Mouse (Mus musculus) adrenal gland, adult 8-10 months (tissue): Measurements from ENCODE around the gene Trip12. TPM values are rescaled to one million over a fixed set of nuclear protein-coding genes. Genes with fewer than 3 reads are reported as not detected.
A peak's percentile ranks its signal among the peaks of the same experiment; 100 is the strongest.

Source experiments
- DNase-seq: peaks from one replicate; pipeline ENCODE4 v3.0.0; 2022
- total RNA-seq, 4 experiments: library from RNA; stranded (reverse); gene quantifications; 2 replicates each; pipeline ENCODE4 v1.2.4; 2022

Gene Trip12
- total RNA-seq = 100 to 1,000 TPM; 216 to 293 (median 285) TPM

GRCm38 (mm10) chr1:84840018-84840664 is at the start of gene Trip12:
Gene Trip12, minus strand, starts transcription at chr1:84840516.
- no peak for DNase-seq

GRCm38 (mm10) chr1:84890005-84890393 is 49.7 kb upstream of the Trip12 start:
- DNase-seq = no peak

GRCm38 (mm10) chr1:84889330-84890004 is 49.2 kb upstream of the Trip12 start:
- no peak for DNase-seq

- DNase-seq = no peak
Observed at GRCm38 (mm10) chr1:84885921-84886320, 45.6 kb upstream of the Trip12 start.

GRCm38 (mm10) chr1:84885174-84885573 is 44.9 kb upstream of the Trip12 start:
- no peak for DNase-seq

GRCm38 (mm10) chr1:84883889-84884288 is 43.6 kb upstream of the Trip12 start:
- DNase-seq = no peak

- DNase-seq = no peak
Observed at GRCm38 (mm10) chr1:84882937-84883336, 42.6 kb upstream of the Trip12 start.

- no peak for DNase-seq
Observed at GRCm38 (mm10) chr1:84882066-84882532, 41.8 kb upstream of the Trip12 start.

GRCm38 (mm10) chr1:84881248-84882065 is 41.1 kb upstream of the Trip12 start:
- peak; percentile 76 for DNase-seq

- no peak for DNase-seq
Observed at GRCm38 (mm10) chr1:84879571-84880120, 39.3 kb upstream of the Trip12 start.

- no peak for DNase-seq
Observed at GRCm38 (mm10) chr1:84877590-84877989, 37.3 kb upstream of the Trip12 start.

GRCm38 (mm10) chr1:84872939-84873338 is 32.6 kb upstream of the Trip12 start:
- DNase-seq = no peak

GRCm38 (mm10) chr1:84872105-84872504 is 31.8 kb upstream of the Trip12 start:
- DNase-seq = no peak

GRCm38 (mm10) chr1:84871131-84871530 is 30.8 kb upstream of the Trip12 start:
- no peak for DNase-seq

- no peak for DNase-seq
Observed at GRCm38 (mm10) chr1:84869498-84869897, 29.2 kb upstream of the Trip12 start.

GRCm38 (mm10) chr1:84868841-84869240 is 28.5 kb upstream of the Trip12 start:
- no peak for DNase-seq

- no peak for DNase-seq
Observed at GRCm38 (mm10) chr1:84868311-84868710, 28.0 kb upstream of the Trip12 start.

GRCm38 (mm10) chr1:84866706-84867230 is 26.5 kb upstream of the Trip12 start:
- DNase-seq = no peak

GRCm38 (mm10) chr1:84866231-84866630 is 25.9 kb upstream of the Trip12 start:
- DNase-seq = no peak

- no peak for DNase-seq
Observed at GRCm38 (mm10) chr1:84864645-84865044, 24.3 kb upstream of the Trip12 start.

GRCm38 (mm10) chr1:84861255-84861630 is 20.9 kb upstream of the Trip12 start:
- no peak for DNase-seq

GRCm38 (mm10) chr1:84860360-84861254 is 20.3 kb upstream of the Trip12 start:
- no peak for DNase-seq
